ENCODE assay signal across 29 mouse cellular contexts in the genomic region with DNA sequence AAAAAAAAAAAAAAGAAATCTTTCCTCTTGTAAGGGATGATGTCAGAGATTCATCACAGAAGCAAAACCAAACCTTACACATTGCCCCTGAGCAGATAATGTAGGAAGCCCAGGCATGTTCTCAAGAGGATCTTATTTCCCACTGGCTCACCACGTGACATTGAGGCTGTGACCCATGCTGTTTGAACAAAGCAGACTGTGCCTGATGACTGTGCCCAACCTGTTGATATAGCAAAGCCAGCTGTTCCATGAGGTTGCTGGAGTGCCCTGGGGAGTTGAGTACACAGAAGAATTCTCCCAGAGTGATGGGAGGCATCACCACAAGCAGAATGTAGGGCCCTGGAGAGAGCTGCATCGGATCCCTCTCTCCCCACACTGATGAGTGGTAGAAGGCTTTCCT. TPM values are rescaled to one million over a fixed set of nuclear protein-coding genes. Genes with fewer than 3 reads are reported as not detected.
A peak's percentile ranks its signal among the peaks of the same experiment; 100 is the strongest.
DNase-seq lines count a peak whose midpoint lies in the region; ATAC-seq and TF ChIP-seq lines count a peak whose summit lies in the region.
"Had no signal": no experiment of that assay in that cellular context is flagged by ENCODE, and none has a peak within 500 bp of the region (broad histone marks: within the 10 kb centered on the region; RNA-seq: fewer than 3 reads in every experiment).

No protein-coding gene starts in this region.

- no peak for TF ChIP-seq RAD21 in MEL (IDR thresholded peaks at IDR 0.05; ENCODE audit: low read depth, low read length)

- H3K9ac ChIP-seq in embryonic facial prominence, embryonic 14.5 days (ENCODE audit: low read depth, low read length), result no peak overlapping the region
- no peak overlapping the region for H3K9ac ChIP-seq in MEL (ENCODE audit: control insufficient read depth, low read depth, low read length, poor library complexity, severe bottlenecking)
- H3K9ac ChIP-seq in stomach, postnatal 0 days (ENCODE audit: low read length), result no peak overlapping the region
- H3K9ac ChIP-seq: embryonic facial prominence, embryonic 13.5 days; forebrain, postnatal 0 days; heart, embryonic 13.5 days; hindbrain, embryonic 15.5 days had no signal

- H3K4me3 ChIP-seq in embryonic facial prominence, embryonic 14.5 days (ENCODE audit: low read depth, low read length), result no peak overlapping the region
- H3K4me3 ChIP-seq in embryonic facial prominence, embryonic 10.5 days, result no peak overlapping the region
- no peak overlapping the region for H3K4me3 ChIP-seq in MEL (ENCODE audit: control insufficient read depth in 1 of 2, insufficient read depth in 1 of 2, low read depth in 2 of 2, low read length in 2 of 2)
- no peak overlapping the region for H3K4me3 ChIP-seq in stomach, postnatal 0 days (ENCODE audit: low read depth, low read length)
- H3K4me3 ChIP-seq: embryonic facial prominence, embryonic 13.5 days; heart, adult 2 months; heart, embryonic 10.5 days; heart, embryonic 13.5 days; hindbrain, embryonic 15.5 days had no signal

- H3K4me2 ChIP-seq in embryonic facial prominence, embryonic 14.5 days (ENCODE audit: low read depth, low read length), result no peak overlapping the region
- no peak overlapping the region for H3K4me2 ChIP-seq in stomach, postnatal 0 days (replicated peaks; ENCODE audit: low read depth)
- H3K4me2 ChIP-seq: embryonic facial prominence, embryonic 13.5 days; heart, embryonic 13.5 days; hindbrain, embryonic 15.5 days had no signal

- peak; percentile 51 for ATAC-seq in embryonic facial prominence, embryonic 14.5 days (ENCODE audit: low read depth)
- peak; percentile 37; the same call in 1 of the 2 replicates for ATAC-seq in stomach, postnatal 0 days (ENCODE audit: low FRiP score, low TSS enrichment)
- ATAC-seq: forebrain, embryonic 14.5 days; forebrain, postnatal 0 days; Patski had no signal

- no peak overlapping the region for H3K27ac ChIP-seq in embryonic facial prominence, embryonic 14.5 days (replicated peaks; ENCODE audit: low read depth, low read length)
- H3K27ac ChIP-seq in embryonic facial prominence, embryonic 10.5 days (replicated peaks), result no peak overlapping the region
- no peak overlapping the region for H3K27ac ChIP-seq in MEL (ENCODE audit: control insufficient read depth, low read depth, low read length)
- no peak overlapping the region for H3K27ac ChIP-seq in stomach, postnatal 0 days (replicated peaks)
- H3K27ac ChIP-seq: embryonic facial prominence, embryonic 13.5 days; heart, adult 2 months; heart, embryonic 10.5 days; heart, embryonic 13.5 days; hindbrain, embryonic 15.5 days had no signal

- no peaks in the 10 kb centered on the region for H3K27me3 ChIP-seq in embryonic facial prominence, embryonic 14.5 days (replicated peaks; ENCODE audit: control insufficient read depth, insufficient read depth, low read length)
- no peaks in the 10 kb centered on the region for H3K27me3 ChIP-seq in embryonic facial prominence, embryonic 10.5 days (replicated peaks; ENCODE audit: low read depth, poor library complexity, severe bottlenecking)
- no peaks in the 10 kb centered on the region for H3K27me3 ChIP-seq in MEL (ENCODE audit: control insufficient read depth in 1 of 2, insufficient read depth in 2 of 2, low read length in 2 of 2)
- H3K27me3 ChIP-seq in stomach, postnatal 0 days (ENCODE audit: control insufficient read depth, insufficient read depth, low read length), result no peaks in the 10 kb centered on the region
- H3K27me3 ChIP-seq: embryonic facial prominence, embryonic 13.5 days; hindbrain, embryonic 15.5 days had no signal

- TF ChIP-seq POLR2A in MEL (IDR thresholded peaks at IDR 0.05; ENCODE audit: control insufficient read depth in 1 of 2, insufficient read depth in 1 of 2, low read depth in 1 of 2, low read length in 2 of 2, poor library complexity in 1 of 2), result no peak

- no peak for TF ChIP-seq CTCF in MEL (IDR thresholded peaks at IDR 0.05 in 2 of 3, conservative IDR thresholded peaks at IDR 0.05 in 1 of 3; ENCODE audit: control insufficient read depth in 1 of 3, insufficient read depth in 1 of 3, low read depth in 2 of 3, low read length in 3 of 3, poor library complexity in 1 of 3, severe bottlenecking in 1 of 3)
- TF ChIP-seq CTCF in stomach, postnatal 0 days (IDR thresholded peaks at IDR 0.05; ENCODE audit: low read depth), result no peak

- no peaks in the 10 kb centered on the region for H3K9me3 ChIP-seq in embryonic facial prominence, embryonic 14.5 days (ENCODE audit: control insufficient read depth, low read length)
- no peaks in the 10 kb centered on the region for H3K9me3 ChIP-seq in embryonic facial prominence, embryonic 10.5 days
- no peaks in the 10 kb centered on the region for H3K9me3 ChIP-seq in MEL (replicated peaks; ENCODE audit: insufficient read depth, low read length)
- H3K9me3 ChIP-seq in stomach, postnatal 0 days (ENCODE audit: control insufficient read depth, low read length), result no peaks in the 10 kb centered on the region
- H3K9me3 ChIP-seq: heart, embryonic 10.5 days; heart, embryonic 13.5 days; hindbrain, embryonic 15.5 days had no signal

- H3K4me1 ChIP-seq in embryonic facial prominence, embryonic 14.5 days (ENCODE audit: control insufficient read depth, insufficient read depth, low read length), result no peaks in the 10 kb centered on the region
- H3K4me1 ChIP-seq in embryonic facial prominence, embryonic 10.5 days, result peaks cover 14% of the 10 kb centered on the region; the same call in 1 of the 2 replicates
- H3K4me1 ChIP-seq in MEL (ENCODE audit: control insufficient read depth in 1 of 2, insufficient read depth in 2 of 2, low read length in 2 of 2), result peaks cover 0 to 7% of the 10 kb centered on the region in 2 experiments; a peak in 2 of 4 replicates
- H3K4me1 ChIP-seq in stomach, postnatal 0 days (replicated peaks; ENCODE audit: control insufficient read depth, insufficient read depth), result no peaks in the 10 kb centered on the region
- H3K4me1 ChIP-seq: embryonic facial prominence, embryonic 13.5 days; hindbrain, embryonic 15.5 days had no signal

- 46% methylated on average over 2 of the region's 2 CpGs for WGBS in embryonic facial prominence, embryonic 14.5 days
- 65% methylated on average over 2 of the region's 2 CpGs for WGBS in embryonic facial prominence, embryonic 10.5 days
- 38% methylated on average over 2 of the region's 2 CpGs for WGBS in stomach, postnatal 0 days

- H3K79me2 ChIP-seq in MEL (ENCODE audit: control insufficient read depth, insufficient read depth, low read length, poor library complexity), result no peaks in the 10 kb centered on the region

- no peak for TF ChIP-seq EP300 in MEL (IDR thresholded peaks at IDR 0.05; ENCODE audit: low read depth in 1 of 2, low read length in 2 of 2)
- no peak for TF ChIP-seq EP300 in stomach, postnatal 0 days (optimal IDR thresholded peaks at IDR 0.05)

- peak; percentile 53 for DNase-seq in embryonic facial prominence, embryonic 14.5 days (ENCODE audit: low spot score)
- DNase-seq in embryonic facial prominence, embryonic 10.5 days (ENCODE audit: low spot score), result no peak
- DNase-seq in 3T3-L1 (ENCODE audit: low read depth, low spot score) (peak; percentile 31), MEL (ENCODE audit: low read depth, low spot score) (no peak)
- DNase-seq in stomach, postnatal 0 days (ENCODE audit: low spot score), result no peak
- no peak for DNase-seq in embryo, embryonic 11 days
- DNase-seq in ovary, postnatal 36 days (ENCODE audit: low spot score), result no peak
- DNase-seq: adrenal gland, postnatal 10 days; adrenal gland, postnatal 36 days; cerebellum, adult 18-20 months; cerebellum, adult 9-10 months; forebrain, postnatal 0 days; gastrocnemius, postnatal 10 days; gastrocnemius, postnatal 36 days; heart, adult 2 months; heart, postnatal 14 days; heart, postnatal 4 days had no signal

- no peaks in the 10 kb centered on the region for H3K36me3 ChIP-seq in embryonic facial prominence, embryonic 14.5 days (ENCODE audit: control insufficient read depth, insufficient read depth, low read length)
- no peaks in the 10 kb centered on the region for H3K36me3 ChIP-seq in embryonic facial prominence, embryonic 10.5 days (replicated peaks)
- peaks cover 0 to 5% of the 10 kb centered on the region in 2 experiments; a peak in 2 of 4 replicates for H3K36me3 ChIP-seq in MEL (ENCODE audit: control insufficient read depth in 1 of 2, insufficient read depth in 2 of 2, low read length in 2 of 2)
- no peaks in the 10 kb centered on the region for H3K36me3 ChIP-seq in stomach, postnatal 0 days (ENCODE audit: control insufficient read depth, insufficient read depth, low read length)
- H3K36me3 ChIP-seq: embryonic facial prominence, embryonic 13.5 days; heart, embryonic 10.5 days; heart, embryonic 13.5 days; hindbrain, embryonic 15.5 days had no signal

TF ChIP-seq in MEL, 35 proteins besides CTCF, POLR2A, EP300 and RAD21:
- TF ChIP-seq USF1 (IDR thresholded peaks at IDR 0.05; ENCODE audit: low read depth, low read length), result peak; percentile 50; the same call in 1 of the 2 replicates
- TF ChIP-seq CHD1 (IDR thresholded peaks at IDR 0.05; ENCODE audit: low read depth, low read length), result no peak

RNA-seq across cellular contexts. Expression of a gene that starts 13.4 kb away (rescaled TPM):
- not detected in 2 replicates for polyA plus RNA-seq in embryonic facial prominence, embryonic 14.5 days (2014; fragmentation: Nextera tagmentation; extraction: Ambion mirVana)
- not detected in 2 replicates for polyA plus RNA-seq in embryonic facial prominence, embryonic 10.5 days (2016; fragmentation: Nextera tagmentation; extraction: Ambion mirVana)
- total RNA-seq in MEL (2012; rRNA removed), result not detected in 2 replicates
- not detected for polyA plus RNA-seq in MEL (2012; ENCODE audit: insufficient read depth in 1 of 2, insufficient read length in 2 of 2, low read depth in 1 of 2, low replicate concordance in 2 of 2, missing spikeins in 1 of 2)
- polyA plus RNA-seq in stomach, postnatal 0 days (2015; fragmentation: Nextera tagmentation; extraction: Ambion mirVana), result 0.47 and 0.53 TPM in 2 replicates
- total RNA-seq: ES-E14; granulocyte monocyte progenitor cell, adult 5-6 weeks had no signal
- polyA plus RNA-seq: embryonic facial prominence, embryonic 13.5 days; forebrain, embryonic 11.5 days; forebrain, embryonic 14.5 days; forebrain, postnatal 0 days; heart, adult 2 months; heart, embryonic 16.5 days; hindbrain, embryonic 11.5 days; hindbrain, embryonic 15.5 days; intestine, embryonic 14.5 days; Patski had no signal

RNA-seq across cellular contexts. Expression of a gene that starts 40.3 kb away (rescaled TPM):
- 23.5 TPM in 2 replicates for polyA plus RNA-seq in embryonic facial prominence, embryonic 14.5 days (2014; fragmentation: Nextera tagmentation; extraction: Ambion mirVana)
- 21.7 and 22.4 TPM in 2 replicates for polyA plus RNA-seq in embryonic facial prominence, embryonic 10.5 days (2016; fragmentation: Nextera tagmentation; extraction: Ambion mirVana)
- 0.08 TPM in 1 of 2 replicates, not detected in the other for total RNA-seq in MEL (2012; rRNA removed)
- under 1 TPM in 1 of 2 experiments, not detected in 1; 0.96 TPM for polyA plus RNA-seq in MEL (2012; ENCODE audit: insufficient read depth in 1 of 2, insufficient read length in 2 of 2, low read depth in 1 of 2, low replicate concordance in 2 of 2, missing spikeins in 1 of 2)
- polyA plus RNA-seq in stomach, postnatal 0 days (2015; fragmentation: Nextera tagmentation; extraction: Ambion mirVana), result 58.4 and 59.6 TPM in 2 replicates

Comparison
In these comparisons a context has a peak if more than half of its experiments do, and no peak if none do; other contexts are left out.
1. DNase-seq: peak in embryonic facial prominence, embryonic 14.5 days (single experiment) and 3T3-L1 (single experiment); none in embryonic facial prominence, embryonic 10.5 days (single experiment), MEL (single experiment), stomach, postnatal 0 days (single experiment), embryo, embryonic 11 days (single experiment) and ovary, postnatal 36 days (single experiment).
2. RNA of a gene that starts 40.3 kb away (polyA plus RNA-seq): 58.4 to 59.6 TPM in stomach, postnatal 0 days, 23.5 TPM in embryonic facial prominence, embryonic 14.5 days and 21.7 to 22.4 TPM in embryonic facial prominence, embryonic 10.5 days; 0.96 TPM in MEL; every median in the first group is over 10 times any median in the second.